Mouse (Mus musculus): Measurements from ENCODE around the gene Rtl9. TPM values are rescaled to one million over a fixed set of nuclear protein-coding genes. Genes with fewer than 3 reads are reported as not detected.

The Rtl9 gene
- total and polyA plus RNA-seq, 2 experiments from 2014 or later, result 0.87 to 2.0 TPM

DNA sequence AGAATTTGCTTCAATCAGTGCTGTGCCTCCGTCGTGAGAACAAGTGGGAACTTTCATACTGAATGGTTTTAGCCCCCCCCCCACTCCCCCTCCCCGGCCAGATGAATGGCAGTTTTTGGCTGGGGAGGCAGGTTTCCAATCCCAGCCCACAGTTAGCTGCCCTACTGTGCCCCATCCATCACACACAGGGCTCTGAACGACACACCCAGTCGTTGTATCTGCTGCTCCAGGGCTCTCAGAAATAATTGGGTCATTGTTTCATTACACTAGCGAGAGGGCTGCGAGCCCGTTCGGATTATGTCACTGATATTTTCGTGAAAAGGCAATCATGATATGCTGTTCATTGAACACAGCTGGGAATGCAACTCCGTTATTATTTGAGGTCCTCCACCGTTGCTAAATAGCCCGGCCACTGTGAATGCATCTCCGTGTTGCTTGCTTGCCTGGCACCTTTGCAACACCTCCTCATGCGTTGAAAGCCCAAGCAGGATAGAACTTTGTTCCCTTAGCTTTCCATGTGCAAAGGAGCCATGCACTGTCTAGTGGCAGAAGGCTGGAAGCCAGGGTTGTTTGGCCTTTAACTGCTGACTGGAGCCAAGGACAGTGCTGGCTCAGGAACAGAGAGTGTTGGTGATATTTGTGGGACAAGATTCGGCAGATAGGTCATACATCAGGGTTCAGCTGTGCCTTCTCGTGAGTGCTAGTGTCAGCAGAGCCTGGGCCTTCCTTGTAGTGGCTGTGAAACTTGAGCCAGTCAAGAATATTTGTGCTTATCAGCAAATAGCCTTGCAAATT, 32.9 kb upstream of the Rtl9 start:
- DNase-seq, result no peak
- no peaks in the 10 kb centered on the region for H3K9me3 ChIP-seq (ENCODE audit: low read length)
- H3K36me3 ChIP-seq (ENCODE audit: insufficient read depth), result no peaks in the 10 kb centered on the region
- 41% methylated on average over 17 of the region's 17 CpGs for WGBS
- H3K4me1 ChIP-seq (ENCODE audit: insufficient read depth), result no peaks in the 10 kb centered on the region
- TF ChIP-seq CTCF (IDR thresholded peaks at IDR 0.05; ENCODE audit: low read depth), result no peak
- H3K9ac ChIP-seq, result no peak overlapping the region
- H3K4me2 ChIP-seq (ENCODE audit: low read depth), result peak overlapping the region; percentile 10; the same call in 1 of the 2 replicates
- no peaks in the 10 kb centered on the region for H3K27me3 ChIP-seq (ENCODE audit: insufficient read depth, low read length)
- H3K4me3 ChIP-seq (ENCODE audit: low read depth, low read length), result no peak overlapping the region
- no peak overlapping the region for H3K27ac ChIP-seq (ENCODE audit: low read depth, low read length)
- peak; percentile 42 for ATAC-seq

DNA sequence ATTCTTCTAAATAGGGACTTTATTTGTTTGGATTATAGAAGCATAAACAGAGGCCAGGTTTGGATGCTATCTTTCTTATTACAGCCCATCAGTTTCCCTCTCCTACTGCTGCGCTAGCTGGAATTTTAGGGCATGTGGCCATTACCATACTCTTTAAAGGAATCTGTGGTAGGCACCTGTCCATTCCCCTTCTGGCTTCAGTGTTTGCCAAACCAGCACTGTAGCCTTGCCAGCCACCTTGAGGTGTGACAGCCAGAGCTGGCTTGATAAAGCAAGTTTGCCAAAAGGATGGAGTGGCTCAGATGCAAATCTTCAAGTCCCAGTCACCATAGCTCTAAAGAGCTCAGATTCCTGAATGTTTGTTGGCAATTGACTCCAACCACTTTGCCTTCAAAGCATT, 32.3 kb upstream of the Rtl9 start:
- H3K27me3 ChIP-seq (ENCODE audit: insufficient read depth, low read length), result no peaks in the 10 kb centered on the region
- H3K4me3 ChIP-seq (ENCODE audit: low read depth, low read length), result no peak overlapping the region
- WGBS, result 80% methylated on average over 1 of the region's 1 CpGs
- H3K4me2 ChIP-seq (ENCODE audit: low read depth), result no peak overlapping the region
- DNase-seq (no peak), ATAC-seq (no peak)
- H3K4me1 ChIP-seq (ENCODE audit: insufficient read depth), result no peaks in the 10 kb centered on the region
- no peaks in the 10 kb centered on the region for H3K9me3 ChIP-seq (ENCODE audit: low read length)
- no peaks in the 10 kb centered on the region for H3K36me3 ChIP-seq (ENCODE audit: insufficient read depth)
- H3K9ac ChIP-seq, result no peak overlapping the region
- H3K27ac ChIP-seq (ENCODE audit: low read depth, low read length), result no peak overlapping the region
- no peak for TF ChIP-seq CTCF (IDR thresholded peaks at IDR 0.05; ENCODE audit: low read depth)

DNA sequence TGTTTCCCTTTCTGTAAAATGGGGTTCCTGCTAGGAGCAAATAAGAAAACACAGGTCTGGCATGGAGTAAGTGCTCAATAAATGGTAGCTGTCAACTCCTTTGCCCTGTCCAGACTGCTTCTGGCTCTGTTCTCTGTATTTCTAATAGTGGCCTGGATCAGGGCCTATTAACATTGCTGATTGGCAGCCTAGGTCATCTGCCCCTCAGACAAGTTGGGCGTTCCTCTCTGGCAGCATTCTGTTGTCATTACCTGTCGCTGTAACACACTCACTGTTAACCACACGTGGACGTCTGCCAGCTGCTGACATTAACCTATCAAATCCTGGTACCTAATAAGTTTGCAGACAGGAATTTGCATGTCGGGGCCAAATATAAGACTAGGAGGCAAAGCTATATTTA, 31.8 kb upstream of the Rtl9 start:
- no peak for TF ChIP-seq CTCF (IDR thresholded peaks at IDR 0.05; ENCODE audit: low read depth)
- Histone ChIP-seq H3K36me3 (ENCODE audit: insufficient read depth) (no peaks in the 10 kb centered on the region), H3K4me2 (ENCODE audit: low read depth) (no peak overlapping the region), H3K4me3 (ENCODE audit: low read depth, low read length) (no peak overlapping the region), H3K9me3 (ENCODE audit: low read length) (no peaks in the 10 kb centered on the region), H3K9ac (no peak overlapping the region), H3K27me3 (ENCODE audit: insufficient read depth, low read length) (no peaks in the 10 kb centered on the region), H3K4me1 (ENCODE audit: insufficient read depth) (no peaks in the 10 kb centered on the region), H3K27ac (ENCODE audit: low read depth, low read length) (no peak overlapping the region)
- ATAC-seq, result no peak
- WGBS, result 51% methylated on average over 5 of the region's 5 CpGs
- no peak for DNase-seq

DNA sequence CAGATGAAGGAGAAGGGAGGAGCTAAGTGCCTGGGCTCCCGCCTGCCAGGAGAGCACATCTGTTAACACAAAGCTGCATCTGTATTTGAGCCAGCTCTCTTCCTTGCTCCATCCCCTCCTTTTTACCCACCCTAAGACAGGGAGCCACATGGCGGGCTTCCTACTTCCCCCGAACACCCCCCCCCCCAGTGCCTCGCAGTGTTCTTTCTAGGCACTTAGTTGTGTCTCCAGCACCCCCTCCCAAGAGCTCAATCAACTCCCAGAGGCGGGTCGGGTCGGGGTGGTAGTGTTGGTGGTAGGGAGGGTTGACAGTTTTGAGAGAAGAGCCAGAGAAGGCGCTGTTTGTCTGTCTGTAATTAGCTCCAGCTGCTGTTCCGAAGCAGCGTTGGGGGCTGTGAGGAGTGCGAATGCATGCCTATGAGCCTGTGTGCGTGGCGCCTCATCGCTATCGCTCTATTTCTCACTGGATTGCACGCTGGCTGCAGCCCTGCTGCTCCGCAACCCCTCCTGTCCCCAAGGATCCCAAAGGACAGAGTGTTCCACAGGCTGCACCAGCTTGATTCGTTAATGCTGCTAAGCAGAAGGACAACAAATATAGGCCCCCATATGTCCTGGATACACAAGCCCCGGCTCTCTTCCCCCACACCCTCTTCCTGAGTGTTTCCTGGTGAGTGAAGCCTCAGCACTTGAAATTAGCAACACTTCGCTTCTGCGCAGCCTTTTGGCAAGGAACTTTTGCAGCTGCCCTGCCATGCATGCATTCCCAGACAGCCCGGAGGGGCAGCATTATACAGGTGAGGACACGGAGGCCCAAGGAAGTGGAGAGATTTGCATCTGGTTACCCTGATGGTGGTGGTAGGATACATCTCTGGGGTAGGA, 18.7 kb upstream of the Rtl9 start:
- ATAC-seq, result peak; percentile 88
- Histone ChIP-seq H3K9me3 (ENCODE audit: low read length) (no peaks in the 10 kb centered on the region), H3K36me3 (ENCODE audit: insufficient read depth) (no peaks in the 10 kb centered on the region), H3K9ac (peak overlapping the region; percentile 31; the same call in 1 of the 2 replicates), H3K4me1 (ENCODE audit: insufficient read depth) (no peaks in the 10 kb centered on the region), H3K4me2 (ENCODE audit: low read depth) (peak overlapping the region; percentile 51), H3K27me3 (ENCODE audit: insufficient read depth, low read length) (no peaks in the 10 kb centered on the region; the same call in 1 of the 2 replicates), H3K4me3 (ENCODE audit: low read depth, low read length) (peak overlapping the region; percentile 28), H3K27ac (ENCODE audit: low read depth, low read length) (peak overlapping the region; percentile 15; the same call in 1 of the 2 replicates)
- TF ChIP-seq CTCF (IDR thresholded peaks at IDR 0.05; ENCODE audit: low read depth), result no peak
- peak; percentile 49 for DNase-seq
- 29% methylated on average over 23 of the region's 23 CpGs for WGBS

DNA sequence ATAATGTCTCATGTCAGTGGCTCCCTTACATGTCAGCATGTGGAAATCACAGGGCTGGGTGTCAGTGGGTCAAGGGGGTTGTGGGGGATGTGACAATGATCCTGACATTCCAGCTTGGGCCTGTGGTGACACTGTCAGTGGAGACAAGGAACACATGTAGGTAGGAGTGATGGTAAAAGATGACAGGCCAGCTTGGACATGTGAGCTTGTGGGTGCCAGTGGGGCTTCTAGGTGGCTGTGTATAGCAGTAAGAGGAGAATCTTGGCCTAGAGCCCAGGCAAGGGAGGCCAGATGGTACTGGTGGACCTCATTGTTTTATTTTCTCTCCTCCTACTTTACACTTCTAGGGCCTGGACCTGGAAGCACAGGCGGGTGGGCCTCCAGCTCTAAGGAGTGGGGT, 16.7 kb upstream of the Rtl9 start:
- DNase-seq (no peak), ATAC-seq (no peak)
- H3K9me3 ChIP-seq (ENCODE audit: low read length), result no peaks in the 10 kb centered on the region
- TF ChIP-seq CTCF (IDR thresholded peaks at IDR 0.05; ENCODE audit: low read depth), result no peak
- no peak overlapping the region for H3K4me2 ChIP-seq (ENCODE audit: low read depth)
- H3K27me3 ChIP-seq (ENCODE audit: insufficient read depth, low read length), result no peaks in the 10 kb centered on the region; the same call in 1 of the 2 replicates
- H3K36me3 ChIP-seq (ENCODE audit: insufficient read depth), result no peaks in the 10 kb centered on the region
- H3K4me1 ChIP-seq (ENCODE audit: insufficient read depth), result no peaks in the 10 kb centered on the region
- 75% methylated on average over 1 of the region's 1 CpGs for WGBS
- no peak overlapping the region for H3K4me3 ChIP-seq (ENCODE audit: low read depth, low read length)
- H3K27ac ChIP-seq (ENCODE audit: low read depth, low read length), result no peak overlapping the region
- H3K9ac ChIP-seq, result no peak overlapping the region

DNA sequence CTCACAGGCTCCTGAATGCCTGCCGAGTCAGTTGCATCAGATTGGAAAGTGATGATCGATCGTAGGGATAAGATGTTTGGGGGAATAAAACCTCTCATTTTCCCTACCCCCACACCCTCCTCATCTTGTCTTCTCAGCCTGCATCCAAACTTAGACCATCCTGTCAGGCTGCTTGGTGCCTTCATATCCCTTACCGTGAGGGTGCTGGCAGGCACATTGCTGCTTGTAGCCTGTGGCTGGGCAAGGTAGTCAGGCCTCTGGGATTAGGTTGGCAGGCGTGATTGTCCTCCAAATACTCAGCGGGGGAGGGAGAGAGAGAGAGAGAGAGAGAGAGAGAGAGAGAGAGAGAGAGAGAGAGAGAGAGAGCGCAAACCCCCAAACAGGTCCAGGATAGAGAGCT, 11.2 kb upstream of the Rtl9 start:
- TF ChIP-seq CTCF (IDR thresholded peaks at IDR 0.05; ENCODE audit: low read depth), result no peak
- Histone ChIP-seq H3K36me3 (ENCODE audit: insufficient read depth) (no peaks in the 10 kb centered on the region), H3K4me2 (ENCODE audit: low read depth) (no peak overlapping the region), H3K4me1 (ENCODE audit: insufficient read depth) (no peaks in the 10 kb centered on the region), H3K27ac (ENCODE audit: low read depth, low read length) (no peak overlapping the region), H3K9me3 (ENCODE audit: low read length) (no peaks in the 10 kb centered on the region), H3K4me3 (ENCODE audit: low read depth, low read length) (no peak overlapping the region), H3K9ac (no peak overlapping the region), H3K27me3 (ENCODE audit: insufficient read depth, low read length) (no peaks in the 10 kb centered on the region)
- WGBS, result 64% methylated on average over 7 of the region's 7 CpGs
- no peak for ATAC-seq
- no peak for DNase-seq

All from forebrain, postnatal 0 days (tissue).